Mouse (Mus musculus) ES-E14 (cell line): ENCODE results near the gene Esyt2. TPM values are rescaled to one million over a fixed set of nuclear protein-coding genes. Genes with fewer than 3 reads are reported as not detected.

Source experiments
- DNase-seq: peaks from one replicate; pipeline ENCODE4 v3.0.0-alpha.2; 2013; ENCODE audit warnings: low read depth, low spot score
- H3K27ac ChIP-seq: 2 replicates; pipeline ENCODE4 v1.5.1; 2012; ENCODE audit warnings: low read depth, mild to moderate bottlenecking, low read length, moderate library complexity, mixed read lengths; ENCODE audit not compliant: poor library complexity, insufficient read depth, severe bottlenecking
- H3K36me3 ChIP-seq: 2 replicates; pipeline ENCODE4 v1.6.1; 2012; ENCODE audit warnings: mild to moderate bottlenecking, low read length, moderate library complexity, mixed read lengths; ENCODE audit not compliant: control insufficient read depth, poor library complexity, insufficient read depth, severe bottlenecking
- H3K4me1 ChIP-seq, 2 experiments: fragments of 150-350 bp in 1 of 2; sonication (generic) in 1 of 2; 2 replicates each; pipeline ENCODE4 v1.6.1; 2012; ENCODE audit warnings: low read length in 2 of 2, mild to moderate bottlenecking in 1 of 2, mixed read lengths in 1 of 2; ENCODE audit not compliant: control insufficient read depth in 2 of 2, insufficient read depth in 2 of 2, poor library complexity in 1 of 2
- H3K4me3 ChIP-seq, 2 experiments: fragments of 150-350 bp in 1 of 2; sonication (generic) in 1 of 2; 2 replicates each; pipeline ENCODE4 v1.5.1; 2012; ENCODE audit warnings: low read length in 2 of 2, low read depth in 1 of 2, mild to moderate bottlenecking in 1 of 2, mixed read lengths in 1 of 2; ENCODE audit not compliant: insufficient read depth in 1 of 2, poor library complexity in 1 of 2, severe bottlenecking in 1 of 2
- H3K9ac ChIP-seq: 2 replicates; pipeline ENCODE4 v1.6.1; 2012; ENCODE audit warnings: low read depth, mild to moderate bottlenecking, low read length, mixed read lengths; ENCODE audit not compliant: poor library complexity, insufficient read depth, severe bottlenecking
- H3K9me3 ChIP-seq: fragments of 150-350 bp; sonication (generic); 2 replicates; pipeline ENCODE4 v1.6.1; 2012; ENCODE audit warnings: low read depth, mild to moderate bottlenecking, low read length; ENCODE audit not compliant: control insufficient read depth, insufficient read depth
- CHD2 ChIP-seq: IDR thresholded peaks from 2 replicates; pipeline ENCODE4 v1.6.1; 2014; ENCODE audit warnings: mild to moderate bottlenecking, low read depth, low read length, inconsistent platforms
- HCFC1 ChIP-seq: IDR thresholded peaks from 2 replicates; pipeline ENCODE4 v1.6.1; 2012; ENCODE audit warnings: low read length, inconsistent platforms, borderline replicate concordance; ENCODE audit not compliant: insufficient read depth
- MAFK ChIP-seq: IDR thresholded peaks from 2 replicates; pipeline ENCODE4 v1.6.1; 2014; ENCODE audit warnings: mild to moderate bottlenecking, low read depth, low read length, inconsistent platforms; ENCODE audit not compliant: insufficient read depth
- ZC3H11A ChIP-seq: IDR thresholded peaks from 2 replicates; pipeline ENCODE4 v1.6.1; 2012; ENCODE audit warnings: low read depth, mild to moderate bottlenecking, inconsistent platforms, low read length, borderline replicate concordance
- ZNF384 ChIP-seq: IDR thresholded peaks from 2 replicates; pipeline ENCODE4 v1.6.1; 2012; ENCODE audit warnings: low read depth, low read length, inconsistent platforms
- in situ Hi-C, 2 experiments: fragments of 600-800 bp; cut with MboI; formaldehyde crosslinking; loops; one replicate each; pipeline ENCODE4 v1.15.1; 2025; ENCODE audit warnings: low sequenced_read_pairs in 2 of 2, inconsistent platforms in 1 of 2; ENCODE audit not compliant: unreplicated experiment in 2 of 2
- total RNA-seq: library from RNA; depleted of rRNA; stranded (reverse); fragments of 300-350 nt; gene quantifications from 2 replicates; pipeline ENCODE4 v1.2.3, GENCODE M21; 2012

Gene Esyt2
- total RNA-seq, 1 experiment = 44.2 TPM

DNA sequence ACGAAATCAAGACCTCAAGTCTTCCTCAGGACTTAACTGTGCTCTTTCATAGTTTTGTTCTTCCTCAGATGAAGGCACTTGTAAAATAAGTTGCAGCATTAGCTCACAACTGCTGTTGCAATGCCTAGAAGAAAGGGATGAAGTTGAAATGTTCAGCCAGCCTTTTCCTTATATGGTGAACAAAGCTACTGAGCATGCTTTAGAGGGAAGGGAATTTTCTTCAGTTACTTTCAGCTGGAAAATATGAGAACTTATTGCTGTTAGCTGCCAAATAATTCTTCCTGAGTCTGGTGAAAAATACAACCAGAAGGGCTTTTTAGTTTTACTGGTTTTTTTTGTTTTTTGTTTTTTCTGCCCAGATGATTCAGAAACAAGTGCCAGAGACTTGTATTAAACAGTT is 45.2 kb downstream of the Esyt2 start:
- TF ChIP-seq HCFC1 = no peak
- Histone ChIP-seq H3K9ac (no peak overlapping the region), H3K9me3 (no peaks in the 10 kb centered on the region), H3K4me1 (no peaks in the 10 kb centered on the region), H3K4me3 (no peak overlapping the region), H3K36me3 (peaks cover 4% of the 10 kb centered on the region; the same call in 1 of the 2 replicates), H3K27ac (no peak overlapping the region)
- in situ Hi-C loops = no loop called here
- DNase-seq = no peak

DNA sequence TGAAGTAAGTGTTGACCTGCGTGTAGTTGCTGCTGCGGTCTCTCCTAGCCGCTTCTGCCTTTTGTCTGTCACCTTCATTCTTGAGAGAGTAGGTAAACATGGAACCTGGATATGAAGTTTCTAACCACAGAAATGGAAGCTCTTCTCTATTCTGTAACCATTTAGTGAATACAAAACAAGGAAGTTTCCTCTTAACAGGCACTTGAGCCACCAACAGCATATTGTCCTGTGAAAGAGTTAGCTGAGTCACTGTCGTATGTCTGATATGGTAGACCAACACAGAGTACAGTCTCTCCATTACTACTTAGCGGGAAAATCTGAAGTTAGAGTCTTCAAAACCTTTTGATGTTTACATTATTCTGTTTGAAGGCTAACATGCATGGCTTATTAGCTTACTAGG is 53.3 kb downstream of the Esyt2 start:
- Histone ChIP-seq H3K4me3 (no peak overlapping the region), H3K4me1 (no peaks in the 10 kb centered on the region), H3K27ac (no peak overlapping the region), H3K36me3 (no peaks in the 10 kb centered on the region), H3K9me3 (no peaks in the 10 kb centered on the region), H3K9ac (no peak overlapping the region)
- DNase-seq = no peak
- TF ChIP-seq MAFK (no peak), ZNF384 (no peak), CHD2 (no peak), HCFC1 (no peak), ZC3H11A (no peak)
- in situ Hi-C loops = no loop called here

DNA sequence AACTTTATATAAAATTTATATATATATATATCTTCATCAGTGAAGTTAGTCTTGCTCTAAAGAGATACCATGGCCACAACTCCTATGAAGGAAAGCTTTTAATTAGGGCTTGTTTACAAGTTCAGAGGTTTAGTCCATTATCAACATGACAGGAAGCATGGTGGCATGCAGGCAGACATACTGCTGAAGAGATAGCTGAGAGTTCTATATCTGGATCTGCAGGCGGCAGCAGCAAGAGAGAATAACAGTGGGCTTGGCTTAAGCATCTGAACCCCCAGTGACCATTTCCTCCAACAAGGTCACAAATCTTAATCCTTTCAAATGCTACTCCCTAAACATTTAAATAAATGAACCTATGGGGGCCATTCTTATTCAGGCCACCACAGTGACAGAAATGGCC is 59.2 kb downstream of the Esyt2 start:
- no peaks in the 10 kb centered on the region for H3K9me3 ChIP-seq
- H3K36me3 ChIP-seq = no peaks in the 10 kb centered on the region
- no peak overlapping the region for H3K9ac ChIP-seq
- H3K4me1 ChIP-seq = no peaks in the 10 kb centered on the region
- in situ Hi-C loops = no loop called here
- no peak overlapping the region for H3K4me3 ChIP-seq
- H3K27ac ChIP-seq = no peak overlapping the region
- TF ChIP-seq MAFK (no peak), ZC3H11A (no peak), HCFC1 (no peak), ZNF384 (no peak)
- no peak for DNase-seq

DNA sequence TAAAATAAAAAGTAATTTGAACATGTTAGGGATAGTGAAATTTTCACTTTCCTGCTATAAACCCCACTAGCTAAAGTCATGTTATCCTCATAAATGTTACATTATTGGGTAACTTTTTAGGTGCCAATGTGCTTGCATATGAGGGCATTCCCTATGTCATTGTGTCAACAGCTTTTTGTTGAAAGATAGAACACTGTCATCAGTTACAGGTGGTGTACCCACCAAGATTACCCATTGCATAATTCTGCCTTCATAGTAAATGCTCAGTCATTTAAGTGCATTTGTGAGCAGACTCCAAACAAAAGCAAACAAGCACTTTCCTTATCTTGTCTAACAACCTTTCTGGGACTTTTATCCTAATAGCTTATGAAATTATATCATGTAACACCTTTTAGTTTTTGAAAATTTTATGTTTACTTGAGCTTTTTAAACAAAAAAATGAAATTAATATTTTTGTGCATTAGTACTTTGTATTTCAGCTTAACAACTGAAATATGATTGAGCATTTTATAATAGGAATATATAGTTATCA is 67.8 kb downstream of the Esyt2 start:
- TF ChIP-seq CHD2 (no peak), MAFK (no peak), HCFC1 (no peak), ZC3H11A (no peak), ZNF384 (no peak)
- no peaks in the 10 kb centered on the region for H3K4me1 ChIP-seq
- H3K27ac ChIP-seq = no peak overlapping the region

DNA sequence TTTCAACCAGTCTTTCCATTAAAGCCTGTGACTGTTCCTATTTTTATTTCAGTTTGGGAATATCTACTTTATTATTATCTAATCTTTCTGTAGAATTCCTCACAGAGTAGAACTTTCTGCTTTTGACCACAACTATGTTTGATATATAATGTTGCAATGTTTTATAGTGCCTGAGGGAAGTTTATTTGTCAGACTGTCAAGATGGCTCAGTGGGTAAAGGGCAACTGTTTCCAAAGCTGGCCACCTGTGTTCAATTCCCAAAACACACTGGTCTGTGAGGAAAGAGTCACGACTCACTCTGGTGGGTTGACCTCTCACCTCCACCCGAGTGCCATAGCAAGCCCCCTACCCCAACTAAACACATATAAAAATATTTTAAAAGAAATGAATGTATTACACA is 68.4 kb downstream of the Esyt2 start:
- Histone ChIP-seq H3K4me3 (no peak overlapping the region), H3K9me3 (no peaks in the 10 kb centered on the region), H3K27ac (no peak overlapping the region), H3K36me3 (peaks cover 2% of the 10 kb centered on the region; the same call in 1 of the 2 replicates), H3K4me1 (no peaks in the 10 kb centered on the region), H3K9ac (no peak overlapping the region)
- TF ChIP-seq ZC3H11A (no peak), CHD2 (no peak), MAFK (no peak), ZNF384 (no peak), HCFC1 (no peak)
- DNase-seq = no peak
- in situ Hi-C loops = no loop called here

More for the DNA sequence above, 67.8 kb downstream of the Esyt2 start:
- Histone ChIP-seq H3K9me3 (no peaks in the 10 kb centered on the region), H3K36me3 (peaks cover 2% of the 10 kb centered on the region; the same call in 1 of the 2 replicates), H3K4me3 (no peak overlapping the region), H3K9ac (no peak overlapping the region)
- no peak for DNase-seq
- in situ Hi-C loops = no loop called here
